Mouse (Mus musculus): Measurements from ENCODE around the gene Zdhhc25.

Zdhhc25 gene

GRCm38 (mm10) chr15:88600002-88600401, at the start of gene Zdhhc25:
Gene Zdhhc25 (plus strand): TSS chr15:88600302.
- no peak for DNase-seq (ENCODE audit: low read depth, low spot score)

GRCm38 (mm10) chr15:88552852-88553251, 47.2 kb upstream of the Zdhhc25 start:
- no peak for DNase-seq (ENCODE audit: low read depth, low spot score)

- no peak for DNase-seq (ENCODE audit: low read depth, low spot score)
Observed at GRCm38 (mm10) chr15:88555476-88555875, 44.6 kb upstream of the Zdhhc25 start.

- DNase-seq (ENCODE audit: low read depth, low spot score), result no peak
Observed at GRCm38 (mm10) chr15:88560637-88561036, 39.5 kb upstream of the Zdhhc25 start.

- no peak for DNase-seq (ENCODE audit: low read depth, low spot score)
Observed at GRCm38 (mm10) chr15:88561058-88561730, 38.9 kb upstream of the Zdhhc25 start.

GRCm38 (mm10) chr15:88565307-88565706, 34.8 kb upstream of the Zdhhc25 start:
- no peak for DNase-seq (ENCODE audit: low read depth, low spot score)

GRCm38 (mm10) chr15:88565806-88566205, 34.3 kb upstream of the Zdhhc25 start:
- DNase-seq (ENCODE audit: low read depth, low spot score), result no peak

GRCm38 (mm10) chr15:88570697-88571096, 29.4 kb upstream of the Zdhhc25 start:
- no peak for DNase-seq (ENCODE audit: low read depth, low spot score)

- DNase-seq (ENCODE audit: low read depth, low spot score), result no peak
Observed at GRCm38 (mm10) chr15:88579461-88579860, 20.6 kb upstream of the Zdhhc25 start.

- no peak for DNase-seq (ENCODE audit: low read depth, low spot score)
Observed at GRCm38 (mm10) chr15:88602496-88602895, 2.4 kb downstream of the Zdhhc25 start.

- DNase-seq (ENCODE audit: low read depth, low spot score), result no peak
Observed at GRCm38 (mm10) chr15:88603091-88603732, 3.1 kb downstream of the Zdhhc25 start.

- no peak for DNase-seq (ENCODE audit: low read depth, low spot score)
Observed at GRCm38 (mm10) chr15:88603733-88604119, 3.6 kb downstream of the Zdhhc25 start.

- no peak for DNase-seq (ENCODE audit: low read depth, low spot score)
Observed at GRCm38 (mm10) chr15:88604669-88605414, 4.7 kb downstream of the Zdhhc25 start.

- no peak for DNase-seq (ENCODE audit: low read depth, low spot score)
Observed at GRCm38 (mm10) chr15:88605415-88605785, 5.3 kb downstream of the Zdhhc25 start.

GRCm38 (mm10) chr15:88617125-88617524, 17.0 kb downstream of the Zdhhc25 start:
- no peak for DNase-seq (ENCODE audit: low read depth, low spot score)

- DNase-seq (ENCODE audit: low read depth, low spot score), result no peak
Observed at GRCm38 (mm10) chr15:88618008-88618773, 18.1 kb downstream of the Zdhhc25 start.

- no peak for DNase-seq (ENCODE audit: low read depth, low spot score)
Observed at GRCm38 (mm10) chr15:88620017-88620416, 19.9 kb downstream of the Zdhhc25 start.

- no peak for DNase-seq (ENCODE audit: low read depth, low spot score)
Observed at GRCm38 (mm10) chr15:88623891-88624290, 23.8 kb downstream of the Zdhhc25 start.

GRCm38 (mm10) chr15:88624874-88625277, 24.8 kb downstream of the Zdhhc25 start:
- DNase-seq (ENCODE audit: low read depth, low spot score), result no peak

GRCm38 (mm10) chr15:88625303-88626066, 25.4 kb downstream of the Zdhhc25 start:
- no peak for DNase-seq (ENCODE audit: low read depth, low spot score)

- DNase-seq (ENCODE audit: low read depth, low spot score), result no peak
Observed at GRCm38 (mm10) chr15:88626886-88627488, 26.9 kb downstream of the Zdhhc25 start.

Measured in skeletal muscle tissue, adult 2 months (tissue).